Mouse (Mus musculus): Measurements from ENCODE around the gene Nrcam. TPM values are rescaled to one million over a fixed set of nuclear protein-coding genes. Genes with fewer than 3 reads are reported as not detected.

The Nrcam gene
- polyA plus RNA-seq, 1 experiment from 2014 or later: 0.70 TPM

DNA sequence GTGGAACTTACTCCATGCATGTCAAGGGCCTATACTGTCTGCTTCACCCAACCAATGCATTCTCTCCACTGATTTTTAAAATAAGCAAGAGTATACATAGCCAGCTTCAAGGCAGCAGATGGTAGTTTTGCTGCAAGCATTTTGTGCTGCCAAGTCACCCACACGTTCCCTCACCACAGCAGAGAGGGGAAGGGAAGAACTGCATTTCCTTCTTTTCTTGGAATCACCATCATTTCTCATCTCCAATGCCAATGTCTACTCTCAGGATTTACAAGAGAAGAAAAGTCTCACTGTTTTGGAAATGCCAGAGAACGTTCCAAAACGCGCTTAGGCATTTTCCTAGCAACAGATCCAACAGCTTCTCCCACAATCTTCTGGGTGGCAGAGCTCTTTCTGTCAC lies 52.1 kb downstream of the Nrcam start:
- H3K27me3 ChIP-seq (replicated peaks; ENCODE audit: control insufficient read depth, insufficient read depth, low read length): no peaks in the 10 kb centered on the region
- 81% methylated on average over 4 of the region's 4 CpGs for WGBS
- H3K4me1 ChIP-seq (replicated peaks; ENCODE audit: control insufficient read depth, insufficient read depth, low read length): no peaks in the 10 kb centered on the region
- DNase-seq (ENCODE audit: low spot score): no peak
- no peaks in the 10 kb centered on the region for H3K9me3 ChIP-seq (ENCODE audit: control insufficient read depth, low read length)
- H3K4me3 ChIP-seq (ENCODE audit: low read depth, low read length): no peak overlapping the region
- no peak overlapping the region for H3K4me2 ChIP-seq
- no peak overlapping the region for H3K27ac ChIP-seq (ENCODE audit: low read depth, low read length)
- H3K9ac ChIP-seq (ENCODE audit: low read depth, low read length): no peak overlapping the region
- ATAC-seq (replicated peaks; ENCODE audit: low FRiP score): no peak
- no peaks in the 10 kb centered on the region for H3K36me3 ChIP-seq (ENCODE audit: control insufficient read depth, insufficient read depth, low read length)

DNA sequence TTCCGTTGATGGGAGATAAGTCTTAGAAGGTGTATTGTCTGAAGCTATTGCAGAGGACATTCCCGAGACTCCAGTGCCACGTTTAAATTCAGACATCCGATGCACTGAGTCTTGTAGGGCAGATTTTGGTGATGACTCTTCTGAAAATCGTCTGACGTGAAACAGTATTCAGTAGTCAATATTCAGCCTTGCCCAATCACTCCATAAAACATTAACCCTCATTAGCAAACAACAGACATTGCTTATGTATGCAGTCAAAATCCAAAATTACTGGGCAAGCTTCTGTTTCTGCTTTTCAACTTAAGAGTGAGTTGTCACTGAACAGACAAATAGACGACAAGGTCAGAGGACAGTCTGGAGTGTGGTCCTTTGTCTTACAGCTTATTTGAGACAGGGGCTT lies 57.7 kb downstream of the Nrcam start:
- no peaks in the 10 kb centered on the region for H3K9me3 ChIP-seq (ENCODE audit: control insufficient read depth, low read length)
- ATAC-seq (replicated peaks; ENCODE audit: low FRiP score): no peak
- no peaks in the 10 kb centered on the region for H3K27me3 ChIP-seq (replicated peaks; ENCODE audit: control insufficient read depth, insufficient read depth, low read length)
- no peak overlapping the region for H3K4me3 ChIP-seq (ENCODE audit: low read depth, low read length)
- DNase-seq (ENCODE audit: low spot score): no peak
- WGBS: 60% methylated on average over 7 of the region's 7 CpGs
- H3K4me1 ChIP-seq (replicated peaks; ENCODE audit: control insufficient read depth, insufficient read depth, low read length): no peaks in the 10 kb centered on the region
- no peaks in the 10 kb centered on the region for H3K36me3 ChIP-seq (ENCODE audit: control insufficient read depth, insufficient read depth, low read length)
- no peak overlapping the region for H3K9ac ChIP-seq (ENCODE audit: low read depth, low read length)
- no peak overlapping the region for H3K27ac ChIP-seq (ENCODE audit: low read depth, low read length)
- no peak overlapping the region for H3K4me2 ChIP-seq

DNA sequence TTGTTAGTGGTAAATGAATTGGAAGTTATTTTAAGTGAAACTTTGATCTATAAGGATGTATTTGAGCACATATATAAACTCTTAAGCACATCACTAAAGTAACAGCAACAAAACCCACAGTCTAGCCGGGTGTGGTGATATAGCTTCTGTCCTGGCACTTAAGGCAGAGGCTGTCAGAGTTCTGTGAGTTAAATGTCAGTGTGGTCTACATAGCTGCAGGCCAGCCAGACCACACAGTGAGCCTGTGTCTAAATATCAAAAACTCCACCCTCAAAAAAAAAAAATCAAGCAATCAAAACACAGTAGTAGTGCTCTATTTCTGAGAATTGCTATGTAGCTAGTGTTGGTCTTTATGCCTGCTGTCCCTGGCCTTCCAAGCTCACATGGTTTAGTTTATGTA lies 59.5 kb downstream of the Nrcam start:
- H3K4me3 ChIP-seq (ENCODE audit: low read depth, low read length): no peak overlapping the region
- H3K4me1 ChIP-seq (replicated peaks; ENCODE audit: control insufficient read depth, insufficient read depth, low read length): no peaks in the 10 kb centered on the region
- H3K27me3 ChIP-seq (replicated peaks; ENCODE audit: control insufficient read depth, insufficient read depth, low read length): no peaks in the 10 kb centered on the region
- H3K9me3 ChIP-seq (ENCODE audit: control insufficient read depth, low read length): no peaks in the 10 kb centered on the region
- no peak overlapping the region for H3K27ac ChIP-seq (ENCODE audit: low read depth, low read length)
- H3K4me2 ChIP-seq: no peak overlapping the region
- WGBS: 45% methylated on average over 1 of the region's 1 CpGs
- DNase-seq (ENCODE audit: low spot score): no peak
- no peaks in the 10 kb centered on the region for H3K36me3 ChIP-seq (ENCODE audit: control insufficient read depth, insufficient read depth, low read length)
- no peak for ATAC-seq (replicated peaks; ENCODE audit: low FRiP score)
- no peak overlapping the region for H3K9ac ChIP-seq (ENCODE audit: low read depth, low read length)

- WGBS: 84% methylated on average over 5 of the region's 5 CpGs
Observed at GRCm38 (mm10) chr12:44390391-44391137, 61.9 kb downstream of the Nrcam start.

GRCm38 (mm10) chr12:44394901-44395300 lies 66.2 kb downstream of the Nrcam start:
- H3K4me1 ChIP-seq (replicated peaks; ENCODE audit: control insufficient read depth, insufficient read depth, low read length): no peaks in the 10 kb centered on the region
- H3K36me3 ChIP-seq (ENCODE audit: control insufficient read depth, insufficient read depth, low read length): no peaks in the 10 kb centered on the region
- no peak overlapping the region for H3K9ac ChIP-seq (ENCODE audit: low read depth, low read length)
- H3K4me2 ChIP-seq: no peak overlapping the region
- H3K27me3 ChIP-seq (replicated peaks; ENCODE audit: control insufficient read depth, insufficient read depth, low read length): no peaks in the 10 kb centered on the region
- H3K4me3 ChIP-seq (ENCODE audit: low read depth, low read length): no peak overlapping the region
- ATAC-seq (replicated peaks; ENCODE audit: low FRiP score) (no peak), DNase-seq (ENCODE audit: low spot score) (no peak)
- WGBS: 67% methylated on average over 3 of the region's 3 CpGs
- H3K9me3 ChIP-seq (ENCODE audit: control insufficient read depth, low read length): no peaks in the 10 kb centered on the region
- no peak overlapping the region for H3K27ac ChIP-seq (ENCODE audit: low read depth, low read length)

More at GRCm38 (mm10) chr12:44390391-44391137, 61.9 kb downstream of the Nrcam start:
- Histone ChIP-seq H3K9me3 (ENCODE audit: control insufficient read depth, low read length) (no peaks in the 10 kb centered on the region), H3K4me1 (replicated peaks; ENCODE audit: control insufficient read depth, insufficient read depth, low read length) (no peaks in the 10 kb centered on the region), H3K9ac (ENCODE audit: low read depth, low read length) (no peak overlapping the region), H3K27me3 (replicated peaks; ENCODE audit: control insufficient read depth, insufficient read depth, low read length) (no peaks in the 10 kb centered on the region), H3K4me3 (ENCODE audit: low read depth, low read length) (no peak overlapping the region), H3K4me2 (no peak overlapping the region), H3K27ac (ENCODE audit: low read depth, low read length) (no peak overlapping the region), H3K36me3 (ENCODE audit: control insufficient read depth, insufficient read depth, low read length) (no peaks in the 10 kb centered on the region)
- DNase-seq (ENCODE audit: low spot score) (no peak), ATAC-seq (replicated peaks; ENCODE audit: low FRiP score) (no peak)

DNA sequence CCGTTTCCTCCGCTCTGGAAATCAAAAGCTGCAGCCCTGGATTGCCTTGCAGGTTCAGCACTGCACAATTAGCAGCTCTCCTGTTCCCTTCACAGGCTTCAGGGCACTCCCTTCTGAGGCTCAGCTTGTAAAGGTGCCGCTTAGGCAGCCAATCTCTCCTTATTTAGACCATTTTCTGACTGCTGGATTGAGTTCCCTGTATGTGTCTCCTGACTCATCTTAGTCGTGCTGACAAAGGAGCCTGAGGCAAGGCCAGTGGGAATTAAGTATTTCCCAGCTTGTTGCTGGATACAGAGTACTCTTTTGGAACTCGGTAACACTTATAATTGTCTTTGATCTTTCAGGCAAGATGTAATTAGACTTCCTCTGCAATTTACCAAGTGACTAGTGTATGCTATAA lies 69.1 kb downstream of the Nrcam start:
- no peak overlapping the region for H3K27ac ChIP-seq (ENCODE audit: low read depth, low read length)
- no peaks in the 10 kb centered on the region for H3K27me3 ChIP-seq (replicated peaks; ENCODE audit: control insufficient read depth, insufficient read depth, low read length)
- no peak overlapping the region for H3K4me2 ChIP-seq
- ATAC-seq (replicated peaks; ENCODE audit: low FRiP score): no peak
- no peak for DNase-seq (ENCODE audit: low spot score)
- 58% methylated on average over 5 of the region's 5 CpGs for WGBS
- H3K4me3 ChIP-seq (ENCODE audit: low read depth, low read length): no peak overlapping the region
- H3K9ac ChIP-seq (ENCODE audit: low read depth, low read length): no peak overlapping the region
- no peaks in the 10 kb centered on the region for H3K9me3 ChIP-seq (ENCODE audit: control insufficient read depth, low read length)
- H3K36me3 ChIP-seq (ENCODE audit: control insufficient read depth, insufficient read depth, low read length): no peaks in the 10 kb centered on the region
- H3K4me1 ChIP-seq (replicated peaks; ENCODE audit: control insufficient read depth, insufficient read depth, low read length): no peaks in the 10 kb centered on the region

- DNase-seq (ENCODE audit: low spot score) (no peak), ATAC-seq (replicated peaks; ENCODE audit: low FRiP score) (no peak)
- Histone ChIP-seq H3K4me3 (ENCODE audit: low read depth, low read length) (no peak overlapping the region), H3K27me3 (replicated peaks; ENCODE audit: control insufficient read depth, insufficient read depth, low read length) (no peaks in the 10 kb centered on the region), H3K4me1 (replicated peaks; ENCODE audit: control insufficient read depth, insufficient read depth, low read length) (no peaks in the 10 kb centered on the region), H3K27ac (ENCODE audit: low read depth, low read length) (no peak overlapping the region), H3K9me3 (ENCODE audit: control insufficient read depth, low read length) (no peaks in the 10 kb centered on the region), H3K9ac (ENCODE audit: low read depth, low read length) (no peak overlapping the region), H3K4me2 (no peak overlapping the region), H3K36me3 (ENCODE audit: control insufficient read depth, insufficient read depth, low read length) (no peaks in the 10 kb centered on the region)
- 86% methylated on average over 1 of the region's 1 CpGs for WGBS
Observed at GRCm38 (mm10) chr12:44402134-44402533, 73.4 kb downstream of the Nrcam start.

- DNase-seq (ENCODE audit: low spot score): no peak
Observed at GRCm38 (mm10) chr12:44403270-44403669, 74.6 kb downstream of the Nrcam start.

GRCm38 (mm10) chr12:44403731-44404424 lies 75.2 kb downstream of the Nrcam start:
- Histone ChIP-seq H3K9me3 (ENCODE audit: control insufficient read depth, low read length) (no peaks in the 10 kb centered on the region), H3K27me3 (replicated peaks; ENCODE audit: control insufficient read depth, insufficient read depth, low read length) (no peaks in the 10 kb centered on the region), H3K4me1 (replicated peaks; ENCODE audit: control insufficient read depth, insufficient read depth, low read length) (no peaks in the 10 kb centered on the region), H3K4me3 (ENCODE audit: low read depth, low read length) (no peak overlapping the region), H3K36me3 (ENCODE audit: control insufficient read depth, insufficient read depth, low read length) (no peaks in the 10 kb centered on the region), H3K27ac (ENCODE audit: low read depth, low read length) (no peak overlapping the region), H3K9ac (ENCODE audit: low read depth, low read length) (no peak overlapping the region), H3K4me2 (no peak overlapping the region)
- ATAC-seq (replicated peaks; ENCODE audit: low FRiP score) (no peak), DNase-seq (ENCODE audit: low spot score) (no peak)
- WGBS: 47% methylated on average over 3 of the region's 3 CpGs

More at GRCm38 (mm10) chr12:44403270-44403669, 74.6 kb downstream of the Nrcam start:
- no peaks in the 10 kb centered on the region for H3K9me3 ChIP-seq (ENCODE audit: control insufficient read depth, low read length)
- H3K4me1 ChIP-seq (replicated peaks; ENCODE audit: control insufficient read depth, insufficient read depth, low read length): no peaks in the 10 kb centered on the region
- no peak for ATAC-seq (replicated peaks; ENCODE audit: low FRiP score)
- no peaks in the 10 kb centered on the region for H3K27me3 ChIP-seq (replicated peaks; ENCODE audit: control insufficient read depth, insufficient read depth, low read length)
- no peak overlapping the region for H3K9ac ChIP-seq (ENCODE audit: low read depth, low read length)
- H3K36me3 ChIP-seq (ENCODE audit: control insufficient read depth, insufficient read depth, low read length): no peaks in the 10 kb centered on the region
- 76% methylated on average over 1 of the region's 1 CpGs for WGBS
- no peak overlapping the region for H3K4me2 ChIP-seq
- no peak overlapping the region for H3K27ac ChIP-seq (ENCODE audit: low read depth, low read length)
- H3K4me3 ChIP-seq (ENCODE audit: low read depth, low read length): no peak overlapping the region
